Mouse (Mus musculus) testis, postnatal 10 days (tissue): ENCODE results near the gene Trim66.

ENCODE experiments used
- DNase-seq: peaks from one replicate; pipeline ENCODE4 v3.0.0; 2021; ENCODE audit warnings: low spot score

Gene Trim66

DNA sequence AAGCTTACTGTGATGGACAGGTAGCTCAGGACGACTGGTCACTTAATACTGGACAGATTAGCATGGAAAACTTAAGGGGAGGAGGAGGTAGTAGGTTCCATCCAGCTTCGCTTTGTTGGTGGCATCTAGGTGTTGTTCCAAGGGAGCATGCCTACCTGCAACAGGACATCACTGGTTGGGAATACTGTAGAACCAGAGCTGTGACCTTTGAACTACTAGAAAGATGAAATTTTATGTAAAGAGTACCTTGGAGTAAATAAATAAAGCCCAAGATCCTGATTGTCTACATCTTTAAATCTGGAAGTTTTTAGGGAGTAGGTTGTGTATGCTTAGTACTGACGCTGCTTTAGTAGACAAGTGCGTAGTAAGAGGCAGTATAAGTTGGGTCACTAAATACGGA, 14.2 kb upstream of the Trim66 start:
- DNase-seq, result no peak

DNA sequence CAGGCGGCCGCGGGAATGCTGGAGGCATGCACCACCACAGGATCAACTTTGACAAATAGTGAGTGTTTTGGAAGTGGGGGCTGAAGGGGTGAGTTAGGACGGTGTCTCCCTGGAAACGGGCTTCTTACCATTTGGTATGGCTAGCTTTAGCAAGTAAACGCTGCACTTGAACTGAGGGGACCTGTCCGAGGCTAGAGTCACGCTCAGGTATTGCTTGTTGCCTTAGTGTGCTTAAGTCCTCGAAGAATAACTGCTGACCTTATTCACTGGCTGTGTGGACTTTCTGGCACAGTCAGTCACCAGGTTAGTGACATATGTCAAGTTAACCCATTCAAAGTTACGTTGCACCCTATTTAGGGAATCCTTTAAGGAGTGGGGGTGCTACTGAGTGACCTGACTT, 12.0 kb upstream of the Trim66 start:
- DNase-seq, result no peak

DNA sequence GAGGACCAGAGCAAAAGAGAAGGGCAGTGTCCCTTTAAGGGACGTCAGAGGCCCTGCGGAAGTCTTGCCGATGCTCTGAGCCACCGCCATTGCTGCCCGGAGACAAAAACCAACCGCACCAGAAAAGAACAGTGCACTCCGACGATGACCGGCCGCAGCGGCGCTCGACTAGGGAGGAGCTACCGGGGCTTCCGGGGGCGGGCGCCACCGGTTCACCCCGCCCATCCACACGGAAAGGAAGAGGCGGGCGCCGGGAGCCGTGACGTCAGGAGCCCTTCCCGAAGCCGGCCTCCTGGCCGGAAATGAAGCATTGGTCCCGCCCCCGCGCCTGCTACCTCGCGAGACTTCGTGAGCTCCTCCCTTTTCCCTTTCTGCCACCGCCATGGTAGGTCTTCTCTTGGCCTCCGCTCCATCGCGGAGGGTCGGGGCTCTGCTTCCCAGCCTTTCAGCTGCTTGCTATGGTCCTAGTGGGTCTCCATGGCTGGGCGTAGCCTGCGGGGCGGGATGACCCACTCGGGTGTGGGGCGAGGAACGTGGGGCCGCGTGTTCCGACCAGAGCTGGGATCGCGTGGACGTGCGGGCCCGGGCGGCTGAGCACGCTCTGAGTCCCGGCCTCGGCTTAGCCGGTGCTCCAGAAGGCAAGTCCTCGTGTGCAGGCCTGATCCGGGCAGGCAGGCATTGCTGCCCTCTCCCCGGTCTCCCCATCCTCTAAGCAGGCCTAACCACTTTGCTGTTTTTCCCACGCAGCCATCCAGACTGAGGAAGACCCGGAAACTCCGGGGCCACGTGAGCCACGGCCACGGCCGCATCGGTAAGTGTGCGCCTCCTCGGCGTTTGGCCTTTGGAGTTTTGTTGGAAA, 11.1 kb upstream of the Trim66 start, which contains the start of gene Rpl27a:
Gene Rpl27a (plus strand): TSS at position 310 of the 859 bp plus-strand sequence.
- DNase-seq, result peak; percentile 99

DNA sequence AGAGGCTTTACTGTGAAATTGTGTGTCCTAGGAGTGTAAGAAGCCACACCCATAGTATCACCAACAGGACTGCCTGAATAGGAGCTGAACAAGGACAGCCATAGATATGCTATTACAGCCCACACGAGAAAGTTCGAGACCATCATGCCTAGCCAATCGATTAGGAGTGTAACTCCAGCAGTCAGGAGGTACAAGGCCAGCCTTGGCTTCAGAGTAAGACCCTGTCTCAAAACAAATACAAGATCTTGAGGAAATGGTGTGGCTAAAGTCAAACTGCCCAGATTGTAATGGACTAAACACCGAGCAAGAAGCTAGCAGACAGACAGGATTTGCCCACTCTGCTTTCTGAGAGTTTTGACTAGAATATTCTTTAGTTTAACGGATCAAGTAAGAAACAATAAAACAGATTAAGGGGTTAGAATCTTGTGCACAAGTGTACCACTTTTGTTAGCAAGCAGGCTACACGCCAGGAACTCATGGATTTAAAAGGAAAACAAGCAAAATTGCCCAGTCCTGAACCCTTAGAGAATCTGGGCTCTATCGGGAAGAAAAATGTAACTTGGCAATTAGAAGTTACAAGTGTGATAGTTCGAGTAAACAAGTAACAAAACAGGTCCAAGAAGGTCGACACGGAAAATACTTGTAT, 10.2 kb upstream of the Trim66 start:
- no peak for DNase-seq

DNA sequence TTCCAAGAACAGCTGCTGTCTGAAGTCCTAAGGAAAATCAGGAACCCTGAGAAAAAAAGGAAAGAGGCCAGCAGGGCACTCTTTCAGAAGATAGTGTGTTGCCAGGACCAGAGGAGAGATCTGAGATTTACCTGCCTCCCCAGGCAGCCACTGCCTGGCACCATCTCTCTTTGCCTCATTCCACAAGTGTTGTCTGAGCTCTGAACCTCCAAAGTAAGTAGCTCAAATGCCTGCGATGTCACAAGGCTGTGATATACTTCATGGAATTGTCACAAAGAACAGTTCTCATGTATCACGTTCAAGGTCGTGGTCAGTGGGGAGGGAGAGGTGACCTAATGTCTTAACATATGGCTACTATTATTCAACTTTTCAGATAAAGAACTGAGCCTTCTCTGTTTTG, 8.6 kb upstream of the Trim66 start:
- no peak for DNase-seq

DNA sequence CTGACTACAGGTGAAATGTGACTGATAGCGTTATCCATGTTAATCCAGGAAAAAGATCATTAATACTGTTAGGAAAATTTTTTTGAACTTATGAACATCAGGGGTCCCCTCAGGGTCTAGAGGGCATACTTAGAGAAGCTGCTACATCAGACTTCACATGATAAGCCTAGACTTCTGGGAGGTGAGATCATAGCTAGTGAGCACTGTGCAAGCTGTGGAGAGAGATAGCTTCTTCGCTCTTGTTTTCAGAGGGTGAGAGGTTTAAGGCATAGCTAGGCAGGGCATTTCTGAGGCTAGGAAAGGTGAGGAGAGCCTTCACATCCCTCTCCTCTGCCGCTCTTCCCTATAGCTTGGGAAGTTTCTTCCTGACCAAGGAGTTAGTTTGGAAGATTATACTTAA, 3.9 kb upstream of the Trim66 start:
- no peak for DNase-seq

DNA sequence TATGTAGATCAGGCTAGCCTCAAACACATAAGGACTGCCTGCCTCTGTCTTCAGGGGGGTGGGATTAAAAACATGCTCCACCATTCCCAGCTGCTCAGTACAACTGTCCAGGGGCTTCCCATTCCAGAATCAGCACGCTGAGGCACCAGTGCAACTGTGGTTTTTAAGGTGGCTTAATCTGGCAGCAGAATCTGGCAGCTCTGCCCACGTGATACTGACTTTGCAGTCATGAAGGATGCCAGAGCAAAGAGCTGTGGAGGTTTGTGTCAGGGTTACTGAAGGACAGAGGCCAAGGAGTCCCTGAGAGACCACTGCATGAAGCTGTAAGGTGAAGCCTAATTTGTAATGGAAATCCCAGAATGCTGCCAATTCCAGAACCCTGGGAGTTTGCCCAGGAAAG, 2.9 kb upstream of the Trim66 start:
- DNase-seq, result no peak

DNA sequence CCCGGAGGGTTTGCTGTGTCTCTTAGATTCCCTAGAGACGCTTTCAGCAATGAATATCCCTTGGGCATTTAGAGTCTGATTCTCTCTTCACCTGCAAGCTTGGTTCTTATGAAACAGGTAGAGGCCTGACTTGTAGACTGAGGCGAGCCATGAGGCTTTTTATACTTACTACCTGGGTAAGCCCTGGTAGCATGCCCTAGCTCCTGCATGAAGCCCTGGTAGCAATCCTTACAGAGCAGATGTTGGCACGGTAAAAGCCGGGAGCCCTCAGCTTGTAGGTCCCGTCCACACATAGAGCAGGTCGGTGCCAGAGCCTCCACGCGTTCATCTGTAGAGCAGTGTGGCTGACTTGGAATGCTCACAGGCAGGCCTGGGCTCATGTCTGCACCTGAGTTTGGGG, 362 bp downstream of the Trim66 start:
- no peak for DNase-seq

DNA sequence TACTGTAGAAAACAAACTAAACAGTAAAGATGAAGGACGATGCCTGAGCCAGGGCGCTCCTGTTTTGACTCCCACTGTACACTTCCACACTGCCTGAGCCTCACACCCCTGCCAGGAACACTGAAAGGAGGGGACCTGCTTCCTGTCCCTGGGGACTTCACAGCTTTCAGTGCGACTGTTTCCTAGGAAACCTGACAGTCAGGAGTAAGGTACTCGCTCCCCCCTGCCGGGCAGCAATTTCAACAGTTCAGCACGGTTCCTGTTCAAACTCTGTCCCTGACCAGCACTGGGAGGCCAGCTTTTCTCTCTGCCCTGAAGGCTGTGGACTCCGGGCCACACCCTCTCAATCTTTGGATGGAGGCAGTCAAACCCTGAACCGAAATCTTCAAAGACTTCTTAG, 815 bp downstream of the Trim66 start:
- no peak for DNase-seq

DNA sequence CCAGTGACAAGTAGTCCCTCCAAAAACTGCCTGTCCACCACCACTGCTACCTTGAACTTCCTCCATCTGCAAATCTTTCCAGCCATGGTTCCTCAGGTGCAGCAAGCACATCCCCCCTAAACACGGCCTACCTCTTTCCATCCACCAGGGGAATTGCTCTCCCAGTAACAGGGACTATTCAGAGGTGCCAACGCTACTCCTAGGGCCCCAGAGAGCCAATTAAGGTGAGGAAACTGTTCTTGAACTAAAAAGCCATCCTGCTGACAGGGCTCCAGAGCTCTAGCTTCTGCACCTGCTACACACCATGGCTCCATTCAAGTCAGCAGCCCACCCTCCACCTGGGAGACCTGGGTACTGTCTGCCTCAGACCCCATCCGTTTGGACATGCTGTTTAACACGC, 10.4 kb downstream of the Trim66 start:
- DNase-seq, result no peak

DNA sequence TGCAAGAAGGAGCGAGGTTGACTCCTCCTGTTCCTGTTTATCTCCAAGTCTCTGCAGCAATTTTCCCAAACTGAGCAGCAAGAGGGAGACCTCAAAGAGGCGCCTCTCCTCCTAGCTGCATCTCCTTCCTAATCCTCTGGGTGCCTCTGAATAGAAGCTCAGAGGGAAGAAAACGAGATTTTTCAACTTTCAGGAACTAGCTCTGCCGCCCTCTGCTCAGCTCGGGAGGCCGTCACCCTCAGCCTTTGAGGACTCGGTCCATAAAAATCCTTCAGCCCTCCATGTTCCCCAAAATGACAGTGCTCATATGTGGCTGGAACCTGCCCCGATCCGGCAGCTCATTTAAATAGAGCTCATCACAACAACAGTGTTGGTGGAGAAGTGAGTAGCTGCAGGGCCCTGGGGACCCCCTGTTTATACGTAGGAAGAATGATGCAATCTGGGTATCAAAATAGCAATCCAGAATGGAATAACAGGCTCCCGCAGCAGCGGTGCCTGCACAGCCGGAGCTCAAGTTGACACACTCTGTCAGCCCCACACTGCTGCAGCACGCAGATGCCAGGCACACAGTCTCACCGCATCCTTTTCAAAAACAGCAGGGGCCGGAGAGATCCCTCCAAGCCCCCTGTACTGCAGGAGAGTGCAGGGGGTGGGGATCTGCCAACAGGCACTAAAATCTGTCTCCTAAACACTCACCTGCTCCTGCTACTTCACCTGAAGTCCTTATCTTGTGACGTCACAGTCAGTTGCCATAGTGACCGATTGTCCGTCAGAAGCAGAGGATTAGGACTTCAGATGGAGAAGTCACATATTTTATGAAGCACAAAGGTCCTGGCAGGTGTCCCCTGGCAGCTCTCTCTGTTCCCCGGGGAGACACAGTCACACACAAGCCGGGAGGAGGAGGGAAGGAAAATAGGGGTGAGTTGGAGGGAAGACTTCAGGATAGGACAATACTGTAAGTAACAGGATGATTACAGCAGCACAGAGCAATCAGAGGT, 14.3 kb downstream of the Trim66 start:
- no peak for DNase-seq

DNA sequence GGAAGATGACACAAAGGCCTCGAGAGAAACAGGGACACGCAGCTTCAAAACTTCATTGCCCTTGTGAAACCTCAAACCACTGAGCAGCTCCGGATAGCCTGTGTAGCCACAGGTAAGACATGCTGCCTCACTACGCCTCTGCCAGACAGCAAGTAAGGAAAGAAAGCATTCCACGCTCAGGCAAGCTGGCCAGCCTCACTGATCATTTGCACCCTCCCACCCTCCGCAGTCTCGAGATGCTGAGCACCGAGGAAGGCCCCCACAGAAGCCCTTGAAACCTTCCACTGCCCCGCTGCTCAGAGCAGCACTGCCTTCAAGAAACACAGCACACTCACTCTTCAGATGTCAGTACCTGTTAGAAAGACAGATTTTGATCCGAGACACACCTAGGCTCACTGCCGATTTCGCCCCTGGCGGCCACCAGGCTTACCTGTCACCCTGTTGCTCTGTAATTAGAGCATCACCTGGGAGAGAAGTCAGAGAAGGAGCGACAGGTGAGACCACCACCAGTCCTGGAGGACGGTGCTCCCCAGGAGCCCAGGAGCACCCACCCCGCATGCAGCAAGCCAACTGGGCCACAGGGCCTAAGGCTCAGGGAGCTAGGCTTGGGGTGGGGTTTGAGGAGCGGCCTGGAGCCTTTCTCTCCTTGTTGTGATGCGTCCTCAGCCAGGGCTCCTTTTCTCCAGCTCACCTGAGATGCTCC, 15.2 kb downstream of the Trim66 start:
- no peak for DNase-seq

DNA sequence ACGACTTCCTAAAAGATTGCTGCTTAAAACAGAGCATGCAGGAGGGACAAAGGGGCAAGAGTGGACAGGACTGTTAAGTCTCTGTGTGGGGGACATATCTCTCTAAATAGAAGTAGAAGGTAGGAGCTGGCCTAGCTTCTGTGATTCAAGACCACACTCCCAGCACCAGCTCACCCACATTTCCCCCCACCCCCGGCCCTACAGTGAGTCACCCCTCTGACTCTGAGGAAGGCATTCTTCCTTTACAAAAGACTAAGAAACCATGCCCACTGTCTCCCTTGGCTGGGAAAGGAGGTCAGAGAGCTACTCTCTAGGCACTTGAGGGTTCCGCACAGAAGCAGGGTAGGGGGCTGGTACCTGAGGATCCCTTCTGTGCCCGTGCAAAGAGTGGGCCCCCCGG, 23.7 kb downstream of the Trim66 start:
- no peak for DNase-seq

DNA sequence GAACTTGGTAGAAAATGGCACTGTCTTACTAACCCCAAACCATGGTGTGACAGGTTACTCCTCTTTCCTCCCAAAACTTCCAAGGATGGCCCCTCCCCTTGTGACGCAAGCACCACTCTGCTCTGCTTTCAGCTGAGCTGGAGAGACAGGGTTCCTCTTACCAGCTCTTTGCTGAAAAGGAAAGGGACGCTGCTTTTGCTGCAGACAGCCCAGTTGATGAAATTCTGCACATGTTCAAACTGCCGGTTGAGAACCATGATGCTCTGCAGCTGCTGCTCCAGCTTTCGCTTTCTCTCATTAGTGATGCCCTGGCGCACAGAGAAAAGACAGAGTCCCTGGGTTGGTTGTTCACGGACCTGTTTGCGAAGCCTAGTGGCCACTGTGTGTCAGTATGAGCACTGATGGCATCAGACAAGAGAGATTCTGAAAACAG, 27.2 kb downstream of the Trim66 start:
- DNase-seq, result no peak

DNA sequence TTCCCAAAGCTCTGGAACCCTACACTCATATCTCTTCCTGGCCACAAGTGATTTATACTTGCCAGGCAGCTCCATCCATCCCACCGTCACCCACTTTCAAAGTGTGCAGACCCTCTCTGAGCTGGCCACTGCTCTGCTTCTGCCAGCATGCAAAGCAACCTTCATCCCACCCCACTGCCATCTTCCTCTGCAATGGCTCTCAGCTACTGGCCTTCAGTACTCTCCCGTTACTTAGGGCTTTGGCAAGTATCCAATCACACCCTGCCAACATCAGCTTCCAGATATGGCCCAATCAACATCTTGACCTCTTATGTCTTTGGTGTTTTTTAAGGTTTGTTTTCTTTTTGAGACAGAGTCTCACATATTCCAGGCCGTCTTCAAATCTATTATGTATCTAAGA, 30.0 kb downstream of the Trim66 start:
- DNase-seq, result no peak

DNA sequence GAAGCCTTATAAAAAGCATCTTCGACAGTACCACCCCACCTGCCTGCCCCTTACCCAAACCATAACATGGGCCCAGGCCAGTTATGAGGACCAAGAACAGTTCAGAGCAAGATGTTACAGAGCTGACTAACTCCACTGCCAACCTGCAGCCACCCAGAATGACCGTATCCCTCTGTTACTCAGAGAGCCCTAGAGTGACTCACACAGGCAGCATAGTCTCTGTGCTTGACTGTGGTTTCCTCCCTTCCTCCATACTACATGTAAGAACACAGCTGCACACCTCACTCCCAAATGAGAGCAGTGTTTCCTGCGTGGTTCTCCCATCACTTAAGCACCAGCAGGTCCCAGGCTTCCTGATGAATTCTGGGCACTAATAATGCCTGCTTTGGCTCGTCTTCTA, 37.2 kb downstream of the Trim66 start:
- no peak for DNase-seq

DNA sequence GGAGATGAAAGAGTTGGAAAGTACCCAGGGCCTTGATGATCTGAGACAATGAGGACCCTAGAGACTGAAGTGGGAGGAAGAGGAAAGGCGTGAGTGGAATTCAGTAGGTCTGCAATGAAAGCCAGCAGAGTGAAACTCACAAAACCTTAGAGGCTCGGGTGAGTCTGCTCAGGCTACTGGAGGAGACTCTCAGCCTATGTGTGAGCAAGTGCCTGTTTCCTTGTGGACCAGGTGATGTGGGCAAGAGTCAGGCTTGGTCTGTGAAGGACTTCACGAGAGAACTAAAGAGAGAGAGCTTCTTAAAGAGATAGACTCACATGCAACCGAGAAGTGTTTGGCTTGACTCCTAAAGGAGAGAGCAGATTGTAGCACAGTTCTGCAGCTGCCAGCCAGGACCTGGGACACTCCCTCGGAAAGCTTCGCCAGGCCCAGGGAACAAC, 39.7 kb downstream of the Trim66 start:
- DNase-seq, result no peak

DNA sequence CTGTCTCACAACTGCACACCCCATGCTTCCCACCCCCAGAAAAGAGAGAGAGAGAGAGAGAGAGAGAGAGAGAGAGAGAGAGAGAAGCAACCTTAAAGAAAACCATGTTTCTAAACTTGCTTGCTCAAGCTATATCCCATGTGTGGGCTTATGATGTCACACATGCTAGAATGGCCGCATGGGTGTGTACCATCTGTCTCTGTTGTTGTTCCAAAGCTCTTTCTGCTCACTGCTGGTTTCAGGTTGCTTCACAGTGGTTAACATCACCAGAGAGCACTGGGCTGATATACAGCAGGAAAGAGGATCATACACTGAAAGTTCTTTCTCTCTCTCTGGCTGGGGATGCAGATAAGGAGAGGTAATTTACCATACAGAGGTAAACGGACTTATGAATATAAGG, 40.3 kb downstream of the Trim66 start:
- no peak for DNase-seq

DNA sequence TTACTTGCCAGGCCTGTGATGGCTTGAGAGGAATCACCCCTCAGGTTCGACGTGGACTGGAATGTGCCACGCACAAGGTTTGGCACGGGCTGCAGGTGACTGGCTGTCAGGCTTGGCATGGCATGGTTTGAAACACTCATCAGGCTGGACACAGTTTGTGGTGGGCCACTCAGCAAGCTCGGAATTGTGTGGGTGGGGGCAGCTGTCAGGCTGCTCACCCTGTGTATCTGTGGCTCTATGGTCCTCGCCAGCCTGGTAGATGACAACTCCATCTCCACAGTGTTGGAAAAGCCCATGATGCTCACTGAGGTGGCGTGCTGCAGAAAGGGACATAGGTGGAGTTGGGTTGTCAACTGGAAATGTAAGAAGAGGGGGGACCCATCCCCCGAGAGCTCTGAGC, 47.2 kb downstream of the Trim66 start:
- DNase-seq, result no peak

DNA sequence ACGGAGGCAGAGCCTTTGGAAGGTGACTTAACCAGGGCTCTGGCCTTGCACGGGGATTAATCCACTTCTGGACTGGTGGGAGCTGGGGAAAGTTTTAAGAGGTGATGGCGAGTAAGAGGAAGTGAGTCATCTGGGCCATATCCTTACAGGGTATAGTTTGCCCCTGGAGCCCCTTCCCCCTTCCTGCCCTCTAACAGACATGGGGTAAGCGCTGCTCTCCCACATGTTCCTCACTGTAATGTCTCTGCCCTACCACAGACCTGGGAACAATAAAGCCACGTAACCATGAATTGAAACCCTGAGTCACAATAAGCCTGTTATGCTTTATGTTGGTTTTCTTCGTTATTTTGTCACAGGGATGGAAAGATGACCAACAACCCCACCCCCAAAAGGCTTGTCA, 51.4 kb downstream of the Trim66 start:
- DNase-seq, result no peak

DNA sequence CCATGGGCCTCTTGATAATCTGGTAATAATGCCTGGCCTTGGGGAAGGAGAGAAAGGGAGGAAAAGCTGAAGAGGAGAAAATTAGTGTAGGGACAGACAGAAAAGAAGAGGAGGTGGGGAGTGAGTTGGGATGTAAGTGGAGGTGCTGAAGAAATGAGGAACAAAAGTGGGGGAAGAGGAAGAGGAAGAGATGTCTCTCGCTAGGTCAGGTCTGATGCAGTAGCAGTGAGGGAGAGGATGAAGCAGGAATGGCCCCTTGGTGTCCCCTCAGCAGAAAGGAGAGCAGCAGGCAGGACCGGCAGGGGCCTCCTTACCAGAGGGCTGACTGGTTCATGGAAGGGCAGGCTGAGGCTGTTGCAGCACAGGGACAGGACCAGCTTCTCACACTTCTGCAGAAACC, 52.2 kb downstream of the Trim66 start:
- DNase-seq, result no peak

DNA sequence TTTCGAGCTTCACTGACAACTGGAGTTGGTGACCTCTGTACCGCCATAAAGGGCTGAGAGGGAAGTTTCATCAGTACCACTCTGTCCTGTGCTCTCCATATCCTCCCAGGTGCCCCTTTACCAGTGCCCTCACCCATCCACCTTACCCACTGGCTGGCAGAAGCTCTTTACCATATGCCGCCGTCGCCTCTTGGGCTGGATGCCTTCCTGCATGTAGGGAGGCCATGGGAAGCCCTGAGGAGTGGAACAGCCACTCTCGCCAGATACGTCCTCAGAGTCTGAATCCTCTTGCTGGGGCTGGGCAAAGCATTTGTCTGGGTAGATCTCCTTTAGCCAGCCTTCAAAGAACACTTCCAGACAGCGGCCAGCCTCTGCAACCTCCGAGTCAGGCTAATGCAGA, 53.1 kb downstream of the Trim66 start:
- no peak for DNase-seq
